Mouse (Mus musculus) embryonic stem cell, embryonic (primary cell): ENCODE results near the gene Zfp811.

Source experiments
- CTCF ChIA-PET, 4 experiments: fragments of 300-600 bp in 2 of 4; fragments of 350-600 bp in 2 of 4; sonication (Branson Sonifier 250); formaldehyde crosslinking; loops; one replicate each; lab custom pipeline; 2022; ENCODE audit warnings: inconsistent platforms in 2 of 4; lab: Charles Lee
- POLR2A ChIA-PET, 4 experiments: fragments of 300-600 bp in 2 of 4; fragments of 350-600 bp in 2 of 4; sonication (Branson Sonifier 250); formaldehyde crosslinking; loops; one replicate each; lab custom pipeline; 2022; ENCODE audit warnings: antibody characterized with exemption in 4 of 4, inconsistent platforms in 1 of 4; lab: Charles Lee

Zfp811 gene

GRCm38 (mm10) chr17:32786944-32787343, 22.8 kb downstream of the Zfp811 start:
- POLR2A ChIA-PET, result interaction anchor here in 2 of 4 experiments (0.9 to 1.5 kb wide), 4 partner anchors 9 to 90 kb away, joined by 3 to 5 read pairs (median 4); partner anchors contain the start of gene Zfp811 (in 2 of the 2)
- CTCF ChIA-PET, result interaction anchor here in 2 of 4 experiments (0.7 kb wide), 2 partner anchors 9 to 258 kb away, joined by 5 to 10 read pairs; no protein-coding TSS in a partner anchor

GRCm38 (mm10) chr17:32785656-32786055, 24.1 kb downstream of the Zfp811 start:
- CTCF ChIA-PET, result no interaction called here
- POLR2A ChIA-PET, result interaction anchor here in 1 of 4 experiments (0.9 to 1.9 kb wide), 3 partner anchors 11 to 24 kb away, joined by 3 to 7 read pairs (median 3); partner anchors contain the start of gene Zfp811

- POLR2A ChIA-PET, result interaction anchor here in 2 of 4 experiments (0.5 to 1.3 kb wide), 7 partner anchors 9 to 537 kb away, joined by 3 to 6 read pairs (median 3); no protein-coding TSS in a partner anchor
Observed at GRCm38 (mm10) chr17:32777564-32777963, 32.2 kb downstream of the Zfp811 start.

GRCm38 (mm10) chr17:32771213-32771612, 38.5 kb downstream of the Zfp811 start:
- ChIA-PET CTCF (interaction anchor here in 3 of 4 experiments (0.7 to 1.2 kb wide), 9 partner anchors 12 to 728 kb away, joined by 3 to 6 read pairs (median 4); partner anchors contain the start of gene Cyp4f13 (in 1 of the 3)), POLR2A (interaction anchor here in 2 of 4 experiments (0.6 to 2.1 kb wide), 11 partner anchors 8 to 603 kb away, joined by 3 to 6 read pairs (median 3); no protein-coding TSS in a partner anchor)

More at GRCm38 (mm10) chr17:32777564-32777963, 32.2 kb downstream of the Zfp811 start:
- CTCF ChIA-PET, result interaction anchor here in 2 of 4 experiments (0.6 kb wide), 2 partner anchors 9 to 1298 kb away, joined by 3 to 5 read pairs; no protein-coding TSS in a partner anchor

- CTCF ChIA-PET, result no interaction called here
Observed at GRCm38 (mm10) chr17:32766422-32766821, 43.3 kb downstream of the Zfp811 start.

GRCm38 (mm10) chr17:32757331-32757730, 52.4 kb downstream of the Zfp811 start:
- ChIA-PET CTCF (no interaction called here), POLR2A (interaction anchor here in 1 of 4 experiments (1.3 kb wide), 1 partner anchor 14 kb away, joined by 3 read pairs; no protein-coding TSS in a partner anchor)

More at GRCm38 (mm10) chr17:32766422-32766821, 43.3 kb downstream of the Zfp811 start:
- POLR2A ChIA-PET, result interaction anchor here in 1 of 4 experiments (1.1 kb wide), 1 partner anchor 43 kb away, joined by 3 read pairs; the partner anchor contains the start of gene Zfp811

GRCm38 (mm10) chr17:32753634-32754033, 56.1 kb downstream of the Zfp811 start:
- ChIA-PET POLR2A (interaction anchor here in 2 of 4 experiments (0.7 to 1.0 kb wide), 2 partner anchors 13 to 1624 kb away, joined by 3 to 4 read pairs; partner anchors contain the start of gene Btnl1 (in 1 of the 2)), CTCF (interaction anchor here in 1 of 4 experiments (1.0 kb wide), 2 partner anchors 56 to 239 kb away, joined by 3 to 6 read pairs; partner anchors contain the start of gene Zfp952)

GRCm38 (mm10) chr17:32752813-32753360, 56.8 kb downstream of the Zfp811 start:
- ChIA-PET CTCF (interaction anchor here in 1 of 4 experiments (0.6 to 1.0 kb wide), 3 partner anchors 57 to 240 kb away, joined by 3 to 6 read pairs (median 3); partner anchors contain the start of gene Zfp952), POLR2A (interaction anchor here in 2 of 4 experiments (0.6 to 1.2 kb wide), 3 partner anchors 12 to 1263 kb away, joined by 3 to 6 read pairs (median 4); partner anchors contain the start of gene Zfp871 (in 1 of the 2))

- POLR2A ChIA-PET, result interaction anchor here in 3 of 4 experiments (0.5 to 1.4 kb wide), 16 partner anchors 11 to 465 kb away, joined by 3 to 6 read pairs (median 3); partner anchors contain the start of genes Zfp811 (in 1 of the 3), Zfp870 (in 1 of the 3) and Zfp952 (in 1 of the 3)
- CTCF ChIA-PET, result interaction anchor here in 2 of 4 experiments (0.5 to 1.1 kb wide), 4 partner anchors 11 to 485 kb away, joined by 3 to 9 read pairs (median 6); partner anchors contain the start of gene Zfp952 (in 1 of the 2)
Observed at GRCm38 (mm10) chr17:32750611-32751010, 59.1 kb downstream of the Zfp811 start.
